Mouse (Mus musculus): ENCODE results near the gene Zmym5. TPM values are rescaled to one million over a fixed set of nuclear protein-coding genes. Genes with fewer than 3 reads are reported as not detected.

Gene Zmym5
- total RNA-seq, 2 experiments from 2014 or later = 18.5 to 22.5 TPM

GRCm38 (mm10) chr14:56751282-56751681 lies 60.2 kb downstream of the Zmym5 start:
- Histone ChIP-seq H3K27ac (no peak overlapping the region), H3K4me3 (no peak overlapping the region)
- no peak for DNase-seq
- intact Hi-C loops (cut with DNase I) = no loop called here
- no peak for TF ChIP-seq CTCF (IDR thresholded peaks at IDR 0.05)

Other genes with a start within 250 kb of the Zmym5 start
- 1 to 10 TPM; 1.1 to 2.9 TPM for gene Cenpj, start 236.3 kb downstream of the Zmym5 start, total RNA-seq (2021)
- gene Parp4, start 236.1 kb downstream of the Zmym5 start, total RNA-seq (2021) = 10 to 100 TPM; 14.5 to 19.7 TPM
- gene Mphosph8, start 143.5 kb downstream of the Zmym5 start, total RNA-seq (2021) = 10 to 100 TPM; 14.0 to 15.0 TPM
- gene Pspc1, start 33.4 kb downstream of the Zmym5 start, total RNA-seq (2021) = 10 to 100 TPM in 1 of 2 experiments, 1 to 10 TPM in 1; 9.5 to 12.1 TPM
- gene Zmym2, start 74.9 kb upstream of the Zmym5 start, total RNA-seq (2021) = 10 to 100 TPM; 35.2 to 36.8 TPM
- gene Gja3, start 246.4 kb upstream of the Zmym5 start, total RNA-seq (2021) = under 1 TPM; 0.25 to 0.54 TPM

Data from gastrocnemius, adult 2 months (tissue).